Mouse (Mus musculus) telencephalon, adult 2 months (tissue): ENCODE data around the gene Wdr20.

Experiments used
- DNase-seq: peaks from one replicate; pipeline ENCODE4 v3.0.0-alpha.2; 2011; ENCODE audit warnings: low read depth, low spot score

Gene Wdr20

DNA sequence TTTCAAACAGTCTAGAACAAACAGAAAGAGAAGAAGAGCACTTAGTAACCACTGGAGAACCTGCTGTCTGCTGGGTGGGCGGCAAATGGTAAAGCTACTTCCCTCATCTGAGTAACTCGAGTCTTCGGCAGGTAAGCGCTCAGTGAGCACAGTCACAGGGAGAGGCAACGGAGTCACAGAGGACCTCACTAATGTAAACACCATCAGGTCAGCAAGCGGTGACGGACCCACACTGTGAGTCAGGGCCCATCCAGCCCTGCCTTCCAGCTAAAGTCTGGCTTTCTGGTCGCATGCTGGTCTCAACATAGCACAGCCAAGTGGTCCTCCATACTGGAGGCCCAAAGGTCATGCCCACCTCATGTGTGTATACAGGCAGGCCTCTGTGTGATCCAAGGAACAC lies 81.6 kb downstream of the Wdr20 start:
- DNase-seq: no peak

DNA sequence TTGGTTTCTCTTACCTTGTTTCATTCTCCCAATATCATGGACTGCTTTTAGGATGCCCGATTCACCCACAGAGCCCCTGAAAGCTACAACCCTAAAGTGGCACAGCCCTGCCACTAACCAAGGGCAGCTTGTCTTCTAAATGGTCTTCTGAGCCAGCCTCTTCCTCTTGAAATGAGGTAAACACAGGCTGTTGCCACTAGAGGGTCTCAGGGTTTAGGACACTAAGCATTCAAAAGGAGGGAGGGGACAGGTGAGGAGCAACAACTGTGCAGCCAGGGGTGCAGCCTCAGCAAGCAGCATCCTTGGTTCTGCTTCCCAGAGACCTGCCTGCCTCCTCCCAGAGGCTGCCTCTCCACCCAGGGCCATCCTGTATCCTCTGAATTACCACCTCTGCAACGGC lies 84.0 kb downstream of the Wdr20 start:
- no peak for DNase-seq

- no peak for DNase-seq
Observed at GRCm38 (mm10) chr12:110822366-110822765, 84.6 kb downstream of the Wdr20 start.

DNA sequence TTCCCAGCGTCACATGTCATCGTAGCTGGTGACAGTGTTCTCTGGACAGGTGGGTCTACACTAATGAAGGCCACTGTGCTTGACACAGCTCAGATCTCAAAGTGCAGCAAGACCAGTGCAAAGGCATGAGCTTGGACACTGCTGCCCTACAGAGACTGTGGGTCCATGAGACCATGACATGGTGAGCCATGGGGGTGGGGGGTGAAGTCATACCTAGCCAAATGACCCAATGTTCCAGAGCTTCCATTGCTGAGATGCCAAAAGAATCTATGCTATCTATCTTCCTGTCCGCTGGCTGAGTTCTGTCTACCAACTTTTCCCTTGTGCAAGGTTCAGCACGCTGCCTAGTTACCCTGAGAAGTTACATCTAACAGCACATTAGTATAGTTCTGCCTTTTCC lies 91.2 kb downstream of the Wdr20 start:
- no peak for DNase-seq

DNA sequence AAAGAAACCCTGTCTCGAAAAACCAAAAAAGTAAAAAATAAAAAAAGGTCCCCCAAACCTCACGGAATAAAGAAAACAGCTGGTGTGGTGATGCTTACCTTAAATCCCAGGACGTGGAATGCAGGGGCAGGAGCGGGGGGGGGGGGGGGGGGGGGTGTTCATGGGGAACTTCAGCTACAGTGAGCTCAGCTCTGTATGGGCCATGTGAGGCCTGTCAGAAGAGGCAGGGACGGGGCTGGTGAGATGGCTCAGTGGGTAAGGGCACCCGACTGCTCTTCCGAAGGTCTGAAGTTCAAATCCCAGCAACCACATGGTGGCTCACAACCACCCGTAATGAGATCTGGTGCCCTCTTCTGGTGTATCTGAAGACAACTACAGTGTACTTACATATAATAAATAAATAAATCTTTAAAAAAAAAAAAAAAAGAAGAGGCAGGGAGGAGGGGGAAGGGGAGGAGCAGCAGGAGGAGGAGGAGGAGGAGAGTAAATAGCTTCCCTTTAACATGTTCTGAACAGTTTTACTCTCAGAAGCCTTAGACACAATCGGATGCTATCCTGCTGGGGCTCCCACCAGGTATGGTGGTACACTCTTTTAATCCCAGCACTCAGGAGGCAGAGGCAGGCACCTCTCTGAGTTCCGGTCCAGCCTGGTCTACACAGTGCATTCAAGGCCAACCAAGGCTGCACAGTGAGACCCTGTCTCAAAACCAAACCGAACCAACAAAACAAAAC lies 92.7 kb downstream of the Wdr20 start:
- no peak for DNase-seq

- no peak for DNase-seq
Observed at GRCm38 (mm10) chr12:110835182-110835581, 97.4 kb downstream of the Wdr20 start.

DNA sequence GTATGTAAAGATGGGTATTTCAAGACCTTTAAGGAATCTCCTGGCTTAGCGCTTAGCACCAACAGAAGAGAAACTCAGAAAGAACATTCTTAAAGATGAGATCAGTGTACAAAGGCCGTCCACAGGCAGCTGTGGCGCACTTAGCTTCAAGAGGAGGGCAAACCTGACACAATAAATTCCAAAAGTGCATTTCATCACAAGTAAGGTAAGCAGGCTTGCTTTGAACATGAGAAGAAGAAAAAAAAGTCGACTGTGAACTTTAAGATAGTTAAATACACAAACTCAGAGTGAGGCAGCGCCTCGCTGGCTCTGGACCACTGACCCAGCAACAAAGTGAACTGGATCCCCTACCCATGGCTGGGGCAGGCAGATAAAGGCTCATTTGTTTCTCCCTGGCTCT lies 99.0 kb downstream of the Wdr20 start:
- no peak for DNase-seq

DNA sequence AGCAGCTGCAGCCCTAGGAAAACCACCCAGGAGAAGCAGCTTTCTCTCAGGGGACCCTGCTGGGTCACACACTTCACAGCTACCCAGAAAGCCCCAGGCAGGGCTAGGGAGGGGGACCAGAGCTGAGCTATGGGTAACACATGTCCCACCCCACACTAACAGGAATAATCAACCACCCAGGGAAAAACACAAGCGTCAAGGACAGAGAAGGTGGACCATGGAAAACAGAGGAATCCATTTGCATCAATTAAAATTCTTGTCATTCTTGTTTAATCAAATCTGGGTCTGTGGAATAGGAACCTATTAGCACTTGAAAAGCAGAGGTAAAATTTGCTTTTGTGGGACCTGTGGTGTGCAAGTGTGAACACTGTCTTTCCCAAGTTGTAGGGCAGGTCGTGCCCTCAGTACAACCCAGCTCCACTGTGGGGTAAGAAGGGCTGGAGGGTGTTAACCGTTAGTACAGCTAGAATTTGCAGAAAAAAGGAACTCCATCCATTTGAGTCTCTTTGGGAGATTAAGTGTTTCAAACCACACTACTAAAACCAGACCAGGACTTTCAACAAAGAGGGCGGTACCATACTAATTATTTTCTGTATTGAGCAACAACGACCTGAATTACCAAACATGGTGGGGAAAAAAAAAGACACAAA lies 99.6 kb downstream of the Wdr20 start:
- no peak for DNase-seq

DNA sequence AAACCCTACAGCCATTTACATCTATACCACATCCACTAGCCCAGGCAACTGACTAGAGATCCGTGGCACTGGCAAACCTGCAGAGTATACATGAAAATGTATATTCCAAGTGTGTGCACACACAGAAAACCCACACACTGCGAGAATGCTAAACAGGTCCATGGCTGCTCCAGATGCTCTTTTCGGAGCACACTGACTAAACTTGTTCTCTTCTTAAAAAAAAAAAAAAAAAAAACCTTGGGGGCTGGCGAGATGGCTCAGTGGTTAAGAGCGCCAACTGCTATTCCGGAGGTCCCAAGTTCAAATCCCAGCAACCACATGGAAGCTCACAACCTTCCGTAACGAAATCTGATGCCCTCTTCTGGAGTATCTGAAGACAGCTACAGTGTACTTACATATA lies 100.1 kb downstream of the Wdr20 start:
- no peak for DNase-seq

GRCm38 (mm10) chr12:110840348-110841198 lies 102.8 kb downstream of the Wdr20 start, which contains the start of gene Mok:
TSS of gene Mok (minus strand) at chr12:110840939.
- DNase-seq: peak; percentile 85

GRCm38 (mm10) chr12:110841731-110842493 lies 104.2 kb downstream of the Wdr20 start:
- DNase-seq: no peak

DNA sequence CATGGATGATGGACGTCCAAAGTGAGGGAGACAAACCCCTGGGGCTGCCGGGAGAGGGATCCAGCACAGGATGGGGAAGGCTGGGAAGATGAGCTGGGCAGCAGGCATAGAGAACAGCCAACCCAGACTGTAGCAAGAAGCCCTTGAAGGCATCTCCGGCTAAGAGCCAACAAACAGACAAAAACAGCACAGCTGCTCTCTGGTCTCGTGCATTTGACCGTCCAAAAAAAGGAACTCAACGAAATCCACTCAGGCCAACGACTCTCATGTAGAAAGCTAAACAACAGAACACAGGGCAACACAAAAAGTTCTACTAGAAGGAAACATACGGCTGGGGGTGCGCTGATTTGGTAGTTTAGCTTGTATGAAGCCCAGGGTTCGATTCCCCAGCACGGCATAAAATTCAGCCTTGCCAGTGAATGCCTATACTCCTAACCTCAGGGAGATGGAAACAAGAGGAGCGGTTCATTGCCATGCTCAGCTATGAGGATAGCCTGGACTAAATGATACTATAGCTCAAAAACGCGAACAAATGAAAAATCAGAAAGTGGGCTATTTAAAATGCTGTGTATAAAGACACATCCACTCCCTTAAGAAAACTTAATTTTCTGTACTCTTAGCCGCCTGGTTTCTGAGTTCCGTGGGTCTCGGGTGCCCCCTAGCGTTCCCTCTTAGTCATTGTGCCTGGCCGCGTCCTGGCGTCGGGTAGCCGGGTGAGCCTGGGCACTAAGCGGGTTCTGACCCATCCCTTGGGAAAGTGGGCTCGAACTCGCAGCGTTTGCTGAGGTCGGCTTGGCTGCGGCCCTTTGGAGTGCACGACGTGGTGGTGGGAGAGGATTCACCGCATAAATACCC lies 105.7 kb downstream of the Wdr20 start:
- DNase-seq: no peak

DNA sequence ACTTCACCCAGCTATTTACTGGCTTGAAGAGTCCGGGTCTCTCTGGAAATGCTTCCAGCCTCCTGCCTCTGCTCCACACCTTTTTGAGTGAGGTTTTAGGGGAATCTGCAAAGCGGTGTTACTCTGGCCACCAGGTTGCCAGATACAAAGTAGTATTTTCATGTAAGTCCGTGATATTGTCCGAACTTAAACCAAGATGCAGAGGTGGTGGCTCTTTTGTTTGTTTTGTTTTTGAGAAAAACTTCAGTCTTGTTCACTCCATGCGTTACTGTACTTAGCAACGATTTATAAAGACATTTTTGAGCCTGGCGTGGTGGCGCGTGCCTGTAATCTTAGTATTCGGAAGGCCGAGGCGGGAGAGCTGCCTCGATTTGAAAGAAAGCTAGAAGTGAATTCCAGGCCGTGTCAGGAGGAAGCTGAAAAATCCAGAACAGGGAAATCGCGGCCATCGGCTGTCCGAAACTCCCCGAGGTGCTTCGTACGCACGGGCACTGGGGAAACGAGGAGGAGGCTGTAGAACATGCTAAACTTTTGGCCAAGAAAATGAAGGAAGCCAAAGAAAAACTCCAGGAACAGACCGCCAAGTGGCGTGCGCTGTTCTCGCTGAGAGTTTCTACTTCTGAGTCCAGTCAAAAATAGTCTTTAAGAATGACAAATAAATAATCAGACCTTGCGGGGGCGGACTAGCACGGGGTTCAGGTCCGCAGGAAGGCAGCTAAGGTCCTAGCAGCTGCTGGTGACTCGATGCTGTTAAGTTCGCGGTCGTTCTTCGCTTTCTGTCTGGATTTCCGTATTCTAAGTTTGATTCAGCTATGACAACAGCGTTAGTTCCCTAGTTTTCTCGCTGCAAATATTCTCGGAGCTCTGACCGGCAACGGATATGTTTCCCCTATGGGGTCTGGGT lies 106.7 kb downstream of the Wdr20 start:
- no peak for DNase-seq

DNA sequence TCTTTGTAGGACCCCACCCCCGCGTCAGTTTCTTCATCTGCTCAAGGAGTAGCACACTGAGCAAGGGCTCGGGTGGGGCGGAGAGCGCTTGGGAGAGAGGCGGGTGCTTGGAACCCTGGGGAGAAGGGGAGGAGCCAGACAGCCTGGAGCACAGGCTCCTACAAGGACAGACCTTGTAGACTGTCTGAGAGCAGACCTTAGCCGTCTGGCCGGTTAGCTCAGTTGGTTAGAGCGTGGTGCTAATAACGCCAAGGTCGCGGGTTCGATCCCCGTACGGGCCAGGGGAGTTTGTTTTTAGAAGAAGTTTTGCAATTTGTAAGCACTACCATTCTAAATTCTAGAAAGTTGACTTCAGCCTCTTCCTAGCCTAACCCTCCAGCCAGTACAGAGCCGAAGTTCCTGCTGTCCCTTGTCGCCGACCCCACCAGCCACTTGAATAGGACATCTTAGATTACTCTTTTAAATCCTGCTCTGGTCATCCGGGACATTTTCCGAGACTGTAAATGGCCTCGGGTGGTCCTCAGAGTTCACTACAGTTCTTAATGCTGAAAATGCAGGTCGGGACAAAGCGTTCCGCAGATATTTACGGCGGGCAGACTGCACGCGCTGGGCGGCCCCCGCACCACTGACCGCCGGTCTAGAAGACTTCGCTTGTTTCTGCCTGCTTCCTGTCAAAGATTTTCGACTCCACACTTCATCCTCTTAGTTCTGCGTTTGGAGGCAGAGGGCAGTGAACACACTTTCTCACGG lies 107.6 kb downstream of the Wdr20 start:
- DNase-seq: no peak

DNA sequence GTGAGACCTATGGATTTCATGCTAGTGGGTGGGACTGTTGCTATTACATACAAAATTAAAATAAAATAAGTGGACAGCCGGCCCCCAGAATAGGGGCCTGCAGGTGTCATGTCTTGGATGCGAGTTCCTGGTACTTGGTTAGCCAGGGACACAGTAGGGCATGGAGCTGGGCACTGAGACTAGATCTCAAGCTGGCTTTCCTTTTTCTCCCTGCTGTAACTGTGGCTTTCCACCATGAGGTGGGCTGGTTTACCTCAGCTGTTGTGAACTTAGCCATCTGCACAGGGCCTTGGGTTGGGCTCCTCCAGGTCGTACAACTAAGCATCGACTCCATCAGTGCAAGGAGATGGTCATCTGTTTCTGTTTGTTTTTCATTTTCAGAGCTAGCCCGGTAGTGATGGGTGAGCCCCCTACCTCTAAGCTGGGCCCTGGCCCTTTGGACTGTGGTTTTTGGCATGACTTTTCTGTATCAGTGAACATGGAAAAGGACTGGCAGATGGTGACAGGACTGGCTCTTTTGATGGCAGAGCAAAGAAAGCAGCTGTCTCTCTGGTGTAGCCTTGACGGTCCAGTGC lies 108.5 kb downstream of the Wdr20 start:
- DNase-seq: no peak

DNA sequence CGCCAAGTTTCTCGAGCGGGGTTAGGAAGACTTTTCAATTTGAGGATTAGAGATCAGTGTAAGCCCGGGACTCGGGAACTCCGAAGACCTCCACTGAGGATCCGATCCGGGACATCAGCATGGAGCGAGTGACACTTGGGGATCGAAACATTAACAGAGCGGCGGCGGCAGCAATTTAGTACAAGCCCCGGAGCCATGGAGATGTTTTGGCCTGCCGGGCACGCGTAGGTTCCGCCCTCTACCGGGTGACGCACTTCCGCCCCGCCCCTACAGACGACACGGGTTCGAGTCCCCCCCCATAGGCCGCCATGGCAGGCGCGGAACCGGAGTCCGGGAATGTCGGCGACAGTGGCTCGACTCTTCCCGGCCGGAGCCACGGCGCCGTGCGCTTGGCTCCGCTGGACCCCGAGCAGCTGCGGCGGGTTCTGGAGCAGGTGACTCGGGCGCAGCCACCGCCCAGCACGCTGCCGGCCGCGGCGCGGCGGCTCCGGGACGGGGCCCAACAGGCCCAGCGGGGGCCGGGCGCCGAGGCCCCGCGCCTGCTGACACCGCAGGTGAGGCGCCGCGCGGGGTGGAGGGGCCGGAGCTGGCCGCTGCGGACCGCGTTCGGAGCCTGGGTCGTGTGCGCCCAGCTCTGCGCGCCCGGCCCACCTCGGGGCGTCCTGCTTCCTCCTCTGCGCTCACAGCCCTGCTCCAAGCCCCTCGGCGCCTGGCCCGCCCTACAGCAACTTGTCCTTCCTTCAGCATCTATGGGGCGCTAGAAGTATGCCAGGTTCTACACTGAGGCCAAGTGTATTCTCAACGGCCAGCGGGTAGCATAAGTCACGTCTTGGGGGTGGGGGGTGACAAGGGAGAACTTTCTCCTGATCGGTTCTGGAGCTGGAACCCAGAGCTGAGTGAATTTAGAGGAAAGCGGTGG lies 112.5 kb downstream of the Wdr20 start, which contains the start of gene Zfp839:
Gene Zfp839, plus strand, starts transcription at position 244 of the 919 bp plus-strand sequence.
- peak; percentile 67 for DNase-seq

DNA sequence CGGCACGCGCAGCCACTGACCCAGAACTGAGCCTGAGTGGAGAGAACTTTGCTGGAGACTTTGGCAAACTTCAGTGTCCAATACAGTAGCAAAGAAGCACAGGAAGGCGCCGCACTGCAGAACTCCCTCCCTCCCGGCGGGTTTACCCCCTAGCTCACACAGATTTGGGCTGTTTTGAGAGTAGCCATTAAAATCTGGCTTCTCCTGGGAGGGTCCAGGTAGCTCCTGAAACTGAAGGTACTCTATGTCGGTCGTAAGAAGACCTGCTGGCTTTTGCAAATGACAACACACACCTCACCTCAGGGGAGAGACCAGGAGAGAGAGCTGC lies 113.1 kb downstream of the Wdr20 start:
- DNase-seq: no peak

DNA sequence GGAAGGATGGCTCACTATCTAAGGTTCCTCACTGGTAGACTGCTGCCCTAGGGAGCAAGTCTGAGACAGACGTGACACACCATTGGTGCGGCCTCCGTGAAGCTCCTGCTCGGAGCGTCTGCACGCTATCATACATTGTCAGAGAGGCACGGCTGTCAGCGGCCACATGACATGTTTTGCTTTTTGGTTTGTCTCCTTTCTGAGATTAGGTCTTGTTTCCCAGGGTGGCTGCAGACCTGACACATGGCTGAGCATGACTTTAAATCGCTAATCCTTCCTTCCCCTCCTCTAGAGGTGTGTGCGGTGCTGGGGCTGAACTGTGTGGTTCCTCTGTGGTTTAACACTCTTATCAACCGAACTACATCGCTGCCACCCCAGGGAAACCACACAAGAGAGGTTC lies 113.7 kb downstream of the Wdr20 start:
- no peak for DNase-seq
